Mouse (Mus musculus): Measurements from ENCODE around the gene Grip2. TPM values are rescaled to one million over a fixed set of nuclear protein-coding genes. Genes with fewer than 3 reads are reported as not detected.

The Grip2 gene
- total RNA-seq, 2 experiments from 2014 or later = 3.9 to 5.3 TPM

- peak; percentile 47 for DNase-seq
These were observed 98.0 kb downstream of the Grip2 start for GRCm38 (mm10) chr6:91728939-91729619.

- DNase-seq = no peak
These were observed 99.7 kb downstream of the Grip2 start for GRCm38 (mm10) chr6:91727361-91727760.

GRCm38 (mm10) chr6:91721215-91721701, 105.8 kb downstream of the Grip2 start:
- peak; percentile 53 for DNase-seq

GRCm38 (mm10) chr6:91720588-91721214, 106.3 kb downstream of the Grip2 start:
- no peak for DNase-seq

GRCm38 (mm10) chr6:91719865-91720533, 107.1 kb downstream of the Grip2 start:
- no peak for DNase-seq

GRCm38 (mm10) chr6:91719042-91719747, 107.9 kb downstream of the Grip2 start:
- no peak for DNase-seq

- DNase-seq = no peak
These were observed 108.4 kb downstream of the Grip2 start for GRCm38 (mm10) chr6:91718603-91719002.

- no peak for DNase-seq
These were observed 109.0 kb downstream of the Grip2 start for GRCm38 (mm10) chr6:91718067-91718466.

GRCm38 (mm10) chr6:91715988-91716810, 110.9 kb downstream of the Grip2 start:
- no peak for DNase-seq

- DNase-seq = peak; percentile 58
These were observed 112.0 kb downstream of the Grip2 start for GRCm38 (mm10) chr6:91715023-91715422.

- no peak for DNase-seq
These were observed 113.6 kb downstream of the Grip2 start for GRCm38 (mm10) chr6:91713370-91713896.

GRCm38 (mm10) chr6:91712855-91713331, 114.2 kb downstream of the Grip2 start:
- DNase-seq = peak; percentile 71

GRCm38 (mm10) chr6:91712097-91712854, 114.8 kb downstream of the Grip2 start:
- DNase-seq = no peak

Other genes starting within 250 kb of the Grip2 start
- gene Slc6a6, start 143.2 kb downstream of the Grip2 start, total RNA-seq (2021) = 10 to 100 TPM; 52.1 to 57.8 TPM
- gene Ccdc174, start 50.8 kb upstream of the Grip2 start, total RNA-seq (2021) = 1 to 10 TPM; 7.7 to 8.4 TPM
- gene 4930590J08Rik, start 75.6 kb upstream of the Grip2 start, total RNA-seq (2021) = 1 to 10 TPM in 1 of 2 experiments, under 1 TPM in 1; 0.51 to 1.1 TPM
- gene Fgd5, start 151.6 kb upstream of the Grip2 start, total RNA-seq (2021) = 10 to 100 TPM in 1 of 2 experiments, 1 to 10 TPM in 1; 9.9 to 10.9 TPM

Measured in gastrocnemius, postnatal 25 days (tissue).